Mouse (Mus musculus): ENCODE results near the gene Gcdh. TPM values are rescaled to one million over a fixed set of nuclear protein-coding genes. Genes with fewer than 3 reads are reported as not detected.
A peak's percentile ranks its signal among the peaks of the same experiment; 100 is the strongest.

Gcdh gene
- total and polyA plus RNA-seq, 2 experiments, result 560 to 2,081 TPM

- Histone ChIP-seq H3K4me3 (ENCODE audit: insufficient read depth, low read depth, low read length) (peak within 1 kb of the TSS; percentile 83), H3K9ac (ENCODE audit: low read depth, low read length) (peak within 1 kb of the TSS; percentile 93), H3K79me2 (ENCODE audit: control insufficient read depth, insufficient read depth, low read length) (peaks cover 9% of the 10 kb centered on the region; the same call in 1 of the 2 replicates), H3K27me3 (ENCODE audit: control insufficient read depth, insufficient read depth, low read length) (no peaks in the 10 kb centered on the region), H3K4me1 (ENCODE audit: control insufficient read depth, insufficient read depth, low read length) (peaks cover 4% of the 10 kb centered on the region; the same call in 1 of the 2 replicates), H3K27ac (replicated peaks; ENCODE audit: insufficient read depth, low read depth, low read length) (peak within 1 kb of the TSS; percentile 58; the same call in 1 of the 2 replicates), H3K36me3 (ENCODE audit: control insufficient read depth, insufficient read depth, low read length) (peaks cover 5% of the 10 kb centered on the region; the same call in 1 of the 2 replicates)
- TF ChIP-seq CTCF (IDR thresholded peaks at IDR 0.05; ENCODE audit: low read depth, low read length), result no peak
- peak; percentile 85 for TF ChIP-seq POLR2A (IDR thresholded peaks at IDR 0.05; ENCODE audit: extremely low read depth, insufficient read depth, low read length)
- 1% methylated on average over 39 of the region's 39 CpGs for WGBS
- peak; percentile 90 for DNase-seq (ENCODE audit: extremely low read depth, low read depth, low spot score)
Measured at GRCm38 (mm10) chr8:84856864-84857441, 36.8 kb downstream of the Gcdh start, which contains the start of gene Farsa. Gene Farsa, plus strand, starts transcription at chr8:84856989.

DNA sequence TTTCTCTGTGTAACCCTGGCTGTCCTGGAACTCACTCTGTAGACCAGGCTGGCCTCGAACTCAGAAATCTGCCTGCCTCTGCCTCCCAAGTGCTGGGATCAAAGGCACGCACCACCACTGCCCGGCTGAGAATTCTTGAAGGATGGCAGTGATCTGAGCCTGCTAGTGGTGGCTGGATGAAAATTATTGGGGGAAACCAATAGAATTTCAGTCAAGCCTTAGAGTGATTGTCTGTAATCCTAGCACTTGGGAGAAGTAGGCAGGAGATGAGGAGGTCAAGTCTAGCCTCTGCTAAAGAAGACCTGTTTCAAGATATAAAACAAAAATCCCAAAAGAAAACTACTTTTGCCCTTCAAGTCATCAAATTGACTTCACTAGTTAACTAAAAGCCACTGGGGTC, 37.3 kb downstream of the Gcdh start:
- DNase-seq (ENCODE audit: extremely low read depth, low read depth, low spot score), result no peak
- H3K27me3 ChIP-seq (ENCODE audit: control insufficient read depth, insufficient read depth, low read length), result no peaks in the 10 kb centered on the region
- WGBS, result 96% methylated on average over 3 of the region's 3 CpGs
- peaks cover 4% of the 10 kb centered on the region; the same call in 1 of the 2 replicates for H3K4me1 ChIP-seq (ENCODE audit: control insufficient read depth, insufficient read depth, low read length)
- H3K27ac ChIP-seq (replicated peaks; ENCODE audit: insufficient read depth, low read depth, low read length), result no peak overlapping the region
- peaks cover 9% of the 10 kb centered on the region; the same call in 1 of the 2 replicates for H3K79me2 ChIP-seq (ENCODE audit: control insufficient read depth, insufficient read depth, low read length)
- peaks cover 3% of the 10 kb centered on the region; the same call in 1 of the 2 replicates for H3K36me3 ChIP-seq (ENCODE audit: control insufficient read depth, insufficient read depth, low read length)
- H3K4me3 ChIP-seq (ENCODE audit: insufficient read depth, low read depth, low read length), result no peak overlapping the region
- TF ChIP-seq POLR2A (IDR thresholded peaks at IDR 0.05; ENCODE audit: extremely low read depth, insufficient read depth, low read length) (no peak), CTCF (IDR thresholded peaks at IDR 0.05; ENCODE audit: low read depth, low read length) (no peak)
- no peak overlapping the region for H3K9ac ChIP-seq (ENCODE audit: low read depth, low read length)

- H3K79me2 ChIP-seq (ENCODE audit: control insufficient read depth, insufficient read depth, low read length), result peaks cover 10% of the 10 kb centered on the region; the same call in 1 of the 2 replicates
- H3K36me3 ChIP-seq (ENCODE audit: control insufficient read depth, insufficient read depth, low read length), result peaks cover 25% of the 10 kb centered on the region
- peaks cover 20% of the 10 kb centered on the region for H3K4me1 ChIP-seq (ENCODE audit: control insufficient read depth, insufficient read depth, low read length)
- DNase-seq (ENCODE audit: extremely low read depth, low read depth, low spot score), result peak; percentile 72
- no peaks in the 10 kb centered on the region for H3K27me3 ChIP-seq (ENCODE audit: control insufficient read depth, insufficient read depth, low read length)
- H3K9ac ChIP-seq (ENCODE audit: low read depth, low read length), result peak overlapping the region; percentile 38
- 34% methylated on average over 6 of the region's 6 CpGs for WGBS
- 0 out of 2 replicates have a peak overlapping the region, but pooled peaks have one; percentile 68 for H3K4me3 ChIP-seq (ENCODE audit: insufficient read depth, low read depth, low read length)
- TF ChIP-seq POLR2A (IDR thresholded peaks at IDR 0.05; ENCODE audit: extremely low read depth, insufficient read depth, low read length), result no peak
- TF ChIP-seq CTCF (IDR thresholded peaks at IDR 0.05; ENCODE audit: low read depth, low read length), result no peak
- peak overlapping the region; percentile 75 for H3K27ac ChIP-seq (replicated peaks; ENCODE audit: insufficient read depth, low read depth, low read length)
Measured at GRCm38 (mm10) chr8:84847684-84848435, 45.9 kb downstream of the Gcdh start.

GRCm38 (mm10) chr8:84846722-84847572, 46.8 kb downstream of the Gcdh start, which contains the start of gene Calr:
Gene Calr, minus strand, starts transcription at chr8:84846934.
- Histone ChIP-seq H3K27me3 (ENCODE audit: control insufficient read depth, insufficient read depth, low read length) (no peaks in the 10 kb centered on the region), H3K36me3 (ENCODE audit: control insufficient read depth, insufficient read depth, low read length) (peaks cover 33% of the 10 kb centered on the region), H3K4me3 (ENCODE audit: insufficient read depth, low read depth, low read length) (peak within 1 kb of the TSS; percentile 91), H3K4me1 (ENCODE audit: control insufficient read depth, insufficient read depth, low read length) (peaks cover 21% of the 10 kb centered on the region), H3K79me2 (ENCODE audit: control insufficient read depth, insufficient read depth, low read length) (peaks cover 10% of the 10 kb centered on the region; the same call in 1 of the 2 replicates), H3K9ac (ENCODE audit: low read depth, low read length) (peak within 1 kb of the TSS; percentile 96), H3K27ac (replicated peaks; ENCODE audit: insufficient read depth, low read depth, low read length) (peak within 1 kb of the TSS; percentile 85)
- WGBS, result under 1% methylated on average over 55 of the region's 55 CpGs
- DNase-seq (ENCODE audit: extremely low read depth, low read depth, low spot score), result peak; percentile 99
- TF ChIP-seq CTCF (IDR thresholded peaks at IDR 0.05; ENCODE audit: low read depth, low read length) (0 out of 2 replicates have a peak, but pooled peaks have one; percentile 2), POLR2A (IDR thresholded peaks at IDR 0.05; ENCODE audit: extremely low read depth, insufficient read depth, low read length) (peak; percentile 99)

GRCm38 (mm10) chr8:84846094-84846721, 47.5 kb downstream of the Gcdh start:
- H3K4me1 ChIP-seq (ENCODE audit: control insufficient read depth, insufficient read depth, low read length), result peaks cover 21% of the 10 kb centered on the region

More at GRCm38 (mm10) chr8:84846094-84846721, 47.5 kb downstream of the Gcdh start:
- no peaks in the 10 kb centered on the region for H3K27me3 ChIP-seq (ENCODE audit: control insufficient read depth, insufficient read depth, low read length)
- TF ChIP-seq POLR2A (IDR thresholded peaks at IDR 0.05; ENCODE audit: extremely low read depth, insufficient read depth, low read length) (no peak), CTCF (IDR thresholded peaks at IDR 0.05; ENCODE audit: low read depth, low read length) (no peak)
- peak; percentile 37 for DNase-seq (ENCODE audit: extremely low read depth, low read depth, low spot score)
- WGBS, result under 1% methylated on average over 30 of the region's 30 CpGs
- peaks cover 36% of the 10 kb centered on the region for H3K36me3 ChIP-seq (ENCODE audit: control insufficient read depth, insufficient read depth, low read length)
- peak overlapping the region; percentile 96 for H3K9ac ChIP-seq (ENCODE audit: low read depth, low read length)
- peak overlapping the region; percentile 91 for H3K4me3 ChIP-seq (ENCODE audit: insufficient read depth, low read depth, low read length)
- H3K79me2 ChIP-seq (ENCODE audit: control insufficient read depth, insufficient read depth, low read length), result peaks cover 10% of the 10 kb centered on the region; the same call in 1 of the 2 replicates
- peak overlapping the region; percentile 85 for H3K27ac ChIP-seq (replicated peaks; ENCODE audit: insufficient read depth, low read depth, low read length)

Measured in liver, adult 2 months (tissue).